Mouse (Mus musculus) hindbrain, embryonic 10.5 days (tissue): ENCODE measurements around the gene Tfip11. TPM values are rescaled to one million over a fixed set of nuclear protein-coding genes. Genes with fewer than 3 reads are reported as not detected.
A peak's percentile ranks its signal among the peaks of the same experiment; 100 is the strongest.
"Not testable (repeated sequence)": the region's sequence is repeated elsewhere in the genome, so short reads cannot be mapped to it uniquely, and the experiment has no call there.

Experiments
- DNase-seq: peaks from one replicate; pipeline ENCODE4 v3.0.0-alpha.2; 2017; ENCODE audit warnings: low spot score
- H3K27ac ChIP-seq: fragments of 300-500 bp; sonication (generic); 2 replicates; pipeline ENCODE4 v1.5.1; 2016; ENCODE audit warnings: mild to moderate bottlenecking, moderate library complexity
- H3K27me3 ChIP-seq: fragments of 300-500 bp; sonication (generic); 2 replicates; pipeline ENCODE4 v1.6.1; 2016; ENCODE audit warnings: mild to moderate bottlenecking; ENCODE audit not compliant: poor library complexity, insufficient read depth, severe bottlenecking
- H3K36me3 ChIP-seq: fragments of 300-500 bp; sonication (generic); 2 replicates; pipeline ENCODE4 v1.6.1; 2016; ENCODE audit warnings: mild to moderate bottlenecking, moderate library complexity
- H3K4me1 ChIP-seq: fragments of 300-500 bp; sonication (generic); replicated peaks from 2 replicates; pipeline ENCODE4 v1.6.1; 2016; ENCODE audit warnings: mild to moderate bottlenecking
- H3K4me3 ChIP-seq: fragments of 300-500 bp; sonication (generic); 2 replicates; pipeline ENCODE4 v1.5.1; 2016; ENCODE audit warnings: mild to moderate bottlenecking, moderate library complexity
- H3K9me3 ChIP-seq: fragments of 300-500 bp; sonication (generic); 2 replicates; pipeline ENCODE4 v1.6.1; 2016; ENCODE audit warnings: mild to moderate bottlenecking, moderate library complexity
- WGBS: fragments of 180-500 bp; shearing (Covaris S2); methylation state at CpG from one replicate; pipeline ENCODE4 v1.1.7; 2016; 5-methylcytosine and 5-hydroxymethylcytosine counted together
- polyA plus RNA-seq: library from polyadenylated mRNA; unstranded; fragments of >200 nt; fragmentation: Nextera tagmentation; extraction: Ambion mirVana; gene quantifications from 2 replicates; pipeline ENCODE4 v1.2.1, GENCODE M21; 2016

Tfip11 gene
- polyA plus RNA-seq, 1 experiment from 2014 or later = 39.9 TPM

- Histone ChIP-seq H3K27me3 (no peaks in the 10 kb centered on the region), H3K4me3 (no peak overlapping the region), H3K36me3 (peaks cover 45% of the 10 kb centered on the region), H3K4me1 (peaks cover 17% of the 10 kb centered on the region), H3K9me3 (no peaks in the 10 kb centered on the region), H3K27ac (no peak overlapping the region)
- 81% methylated on average over 5 of the region's 5 CpGs for WGBS
- DNase-seq = no peak
Measured at GRCm38 (mm10) chr5:112316468-112316867, 9.7 kb upstream of the Tfip11 start.

GRCm38 (mm10) chr5:112317328-112317727 is 8.8 kb upstream of the Tfip11 start:
- H3K27me3 ChIP-seq = no peaks in the 10 kb centered on the region
- WGBS = 63% methylated on average over 5 of the region's 5 CpGs
- H3K4me3 ChIP-seq = no peak overlapping the region
- no peaks in the 10 kb centered on the region for H3K9me3 ChIP-seq
- DNase-seq = no peak
- H3K27ac ChIP-seq = no peak overlapping the region
- H3K36me3 ChIP-seq = peaks cover 37% of the 10 kb centered on the region
- H3K4me1 ChIP-seq = peaks cover 17% of the 10 kb centered on the region

DNA sequence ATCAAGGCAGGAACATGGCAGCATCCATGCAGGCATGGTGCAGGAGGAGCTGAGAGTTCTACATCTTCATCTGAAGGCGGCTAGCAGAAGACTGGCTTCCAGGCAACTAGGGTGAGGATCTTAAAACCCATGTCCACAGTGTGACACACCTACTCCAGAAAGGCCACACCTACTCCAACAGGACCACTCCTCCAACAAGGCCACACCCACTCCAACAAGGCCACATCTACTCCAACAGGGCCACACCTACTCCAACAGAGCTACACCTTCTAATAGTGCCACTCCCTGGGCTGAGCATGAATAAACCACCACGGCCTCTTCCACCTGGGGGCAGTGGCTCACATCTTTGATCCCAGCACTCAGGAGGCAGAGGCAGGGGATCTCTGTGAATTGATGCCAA is 6.8 kb upstream of the Tfip11 start:
- peaks cover 16% of the 10 kb centered on the region for H3K36me3 ChIP-seq
- H3K27me3 ChIP-seq, H3K27ac ChIP-seq, H3K4me1 ChIP-seq, H3K4me3 ChIP-seq, DNase-seq, H3K9me3 ChIP-seq: not testable (repeated sequence)
- WGBS = 70% methylated on average over 2 of the region's 2 CpGs

DNA sequence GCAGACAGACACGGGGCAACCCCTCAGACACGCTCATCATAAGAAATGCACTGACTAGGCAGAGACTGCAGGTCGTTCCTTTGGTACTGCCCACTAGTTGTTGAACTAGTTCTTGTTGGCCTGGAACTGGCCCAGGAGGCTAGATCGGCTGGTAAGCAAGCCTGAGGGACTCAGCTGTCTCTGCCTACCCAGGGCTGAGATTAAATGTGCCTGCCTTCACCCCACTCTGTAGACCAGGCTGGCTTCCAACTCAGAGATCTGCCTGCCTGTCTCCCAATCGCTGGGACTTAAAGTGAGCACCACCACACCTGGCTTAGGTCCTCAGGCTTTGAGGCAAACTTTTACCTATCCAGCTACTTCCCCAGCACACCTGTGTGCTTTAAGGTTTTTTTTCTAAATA is 5.8 kb upstream of the Tfip11 start:
- H3K27me3 ChIP-seq = no peaks in the 10 kb centered on the region
- DNase-seq = no peak
- WGBS = 83% methylated on average over 5 of the region's 5 CpGs
- H3K9me3 ChIP-seq = no peaks in the 10 kb centered on the region
- H3K36me3 ChIP-seq = peaks cover 8% of the 10 kb centered on the region; the same call in 1 of the 2 replicates
- peaks cover 18% of the 10 kb centered on the region for H3K4me1 ChIP-seq
- no peak overlapping the region for H3K4me3 ChIP-seq
- H3K27ac ChIP-seq = no peak overlapping the region

DNA sequence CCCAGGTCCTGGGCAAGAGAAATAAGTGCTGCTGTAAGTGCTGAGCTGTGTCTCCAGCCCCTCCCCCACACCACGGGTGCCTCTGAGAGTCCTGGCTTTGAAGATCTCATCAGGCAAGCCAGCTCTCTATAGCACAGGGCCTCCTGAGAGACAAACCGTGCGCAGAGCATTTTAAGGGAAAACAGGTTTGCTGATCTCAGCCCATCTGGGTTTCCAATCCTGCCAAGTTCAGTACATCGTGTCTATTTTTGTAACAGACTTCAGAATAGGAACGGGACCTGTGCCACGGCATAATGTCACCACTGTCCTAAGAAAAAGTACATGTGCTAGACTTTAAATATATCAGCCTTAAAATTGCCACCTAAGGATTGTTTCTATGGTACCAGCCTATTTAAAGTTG is 5.2 kb upstream of the Tfip11 start:
- Histone ChIP-seq H3K4me1 (peaks cover 22% of the 10 kb centered on the region), H3K27me3 (no peaks in the 10 kb centered on the region), H3K9me3 (no peaks in the 10 kb centered on the region), H3K36me3 (peaks cover 3% of the 10 kb centered on the region; the same call in 1 of the 2 replicates), H3K4me3 (no peak overlapping the region), H3K27ac (no peak overlapping the region)
- 80% methylated on average over 6 of the region's 6 CpGs for WGBS
- DNase-seq = no peak

- Histone ChIP-seq H3K36me3 (no peaks in the 10 kb centered on the region), H3K27ac (no peak overlapping the region), H3K9me3 (no peaks in the 10 kb centered on the region), H3K4me3 (no peak overlapping the region), H3K27me3 (no peaks in the 10 kb centered on the region), H3K4me1 (peaks cover 22% of the 10 kb centered on the region)
- DNase-seq = no peak
- WGBS = 81% methylated on average over 4 of the region's 4 CpGs
Measured at GRCm38 (mm10) chr5:112321376-112321775, 4.8 kb upstream of the Tfip11 start.

- no peak overlapping the region for H3K27ac ChIP-seq
- H3K27me3 ChIP-seq = no peaks in the 10 kb centered on the region
- DNase-seq = no peak
- H3K4me3 ChIP-seq = no peak overlapping the region
- no peaks in the 10 kb centered on the region for H3K9me3 ChIP-seq
- peaks cover 32% of the 10 kb centered on the region for H3K4me1 ChIP-seq
- H3K36me3 ChIP-seq = peaks cover 10% of the 10 kb centered on the region
- 90% methylated on average over 6 of the region's 6 CpGs for WGBS
Measured at GRCm38 (mm10) chr5:112323246-112323645, 2.9 kb upstream of the Tfip11 start.

DNA sequence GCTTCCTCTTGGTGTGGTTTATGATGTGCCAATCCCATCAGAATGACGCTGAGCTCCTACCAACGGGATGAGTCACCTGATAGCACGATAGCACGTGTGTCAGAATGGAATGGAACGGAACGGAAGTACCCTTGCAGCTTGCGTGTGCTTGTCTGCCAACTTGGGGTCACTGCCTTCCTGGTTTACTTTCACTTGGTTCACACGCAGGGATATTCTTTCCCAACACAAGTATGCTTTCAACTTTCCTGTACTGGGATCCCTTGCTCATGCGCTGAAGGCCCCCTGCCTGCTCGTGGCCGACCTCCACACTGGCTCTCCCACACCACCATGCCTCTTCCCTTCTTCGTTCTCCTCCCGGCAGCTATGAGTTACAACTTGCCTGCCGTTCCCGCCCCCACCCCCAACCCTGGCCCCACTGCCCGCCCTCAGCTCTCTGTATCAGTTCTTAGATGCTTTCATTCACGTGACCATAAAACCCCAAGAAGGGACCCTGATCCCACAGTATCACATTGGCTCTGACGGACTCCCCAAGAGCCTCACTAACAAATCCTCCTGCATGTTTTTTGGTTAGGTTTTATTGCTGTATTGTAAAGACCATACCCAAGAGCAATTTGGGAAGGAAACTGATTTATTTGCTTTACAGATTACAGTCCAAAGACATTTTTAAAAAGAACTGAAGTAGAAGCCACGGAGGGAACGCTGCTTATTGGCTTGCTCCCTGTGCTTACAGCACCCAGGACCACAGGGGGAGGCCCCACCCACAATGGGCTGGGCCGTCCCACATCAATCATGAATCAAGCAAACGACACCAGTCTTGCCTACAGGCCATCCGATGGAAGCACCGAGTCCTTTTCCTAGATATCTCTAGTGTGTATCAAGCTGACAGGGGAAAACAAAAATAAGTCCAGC is 1.3 kb upstream of the Tfip11 start:
- Histone ChIP-seq H3K27me3 (no peaks in the 10 kb centered on the region), H3K27ac (peak overlapping the region; percentile 31; the same call in 1 of the 2 replicates), H3K4me3 (peak overlapping the region; percentile 90), H3K36me3 (peaks cover 27% of the 10 kb centered on the region), H3K9me3 (no peaks in the 10 kb centered on the region), H3K4me1 (peaks cover 32% of the 10 kb centered on the region)
- WGBS = 35% methylated on average over 24 of the region's 24 CpGs
- DNase-seq = peak; percentile 33

- Histone ChIP-seq H3K36me3 (peaks cover 43% of the 10 kb centered on the region), H3K27me3 (no peaks in the 10 kb centered on the region), H3K4me3 (peak overlapping the region; percentile 90), H3K4me1 (peaks cover 32% of the 10 kb centered on the region), H3K27ac (peak overlapping the region; percentile 83), H3K9me3 (no peaks in the 10 kb centered on the region)
- WGBS = 2% methylated on average over 33 of the region's 33 CpGs
- no peak for DNase-seq
Measured at GRCm38 (mm10) chr5:112326446-112327009, 370 bp downstream of the Tfip11 start.

- H3K4me1 ChIP-seq = peaks cover 32% of the 10 kb centered on the region
- 91% methylated on average over 15 of the region's 15 CpGs for WGBS
- no peaks in the 10 kb centered on the region for H3K27me3 ChIP-seq
- H3K9me3 ChIP-seq = no peaks in the 10 kb centered on the region
- DNase-seq = no peak
- H3K27ac ChIP-seq = no peak overlapping the region
- peaks cover 57% of the 10 kb centered on the region for H3K36me3 ChIP-seq
- no peak overlapping the region for H3K4me3 ChIP-seq
Measured at GRCm38 (mm10) chr5:112327854-112328253, 1.7 kb downstream of the Tfip11 start.

DNA sequence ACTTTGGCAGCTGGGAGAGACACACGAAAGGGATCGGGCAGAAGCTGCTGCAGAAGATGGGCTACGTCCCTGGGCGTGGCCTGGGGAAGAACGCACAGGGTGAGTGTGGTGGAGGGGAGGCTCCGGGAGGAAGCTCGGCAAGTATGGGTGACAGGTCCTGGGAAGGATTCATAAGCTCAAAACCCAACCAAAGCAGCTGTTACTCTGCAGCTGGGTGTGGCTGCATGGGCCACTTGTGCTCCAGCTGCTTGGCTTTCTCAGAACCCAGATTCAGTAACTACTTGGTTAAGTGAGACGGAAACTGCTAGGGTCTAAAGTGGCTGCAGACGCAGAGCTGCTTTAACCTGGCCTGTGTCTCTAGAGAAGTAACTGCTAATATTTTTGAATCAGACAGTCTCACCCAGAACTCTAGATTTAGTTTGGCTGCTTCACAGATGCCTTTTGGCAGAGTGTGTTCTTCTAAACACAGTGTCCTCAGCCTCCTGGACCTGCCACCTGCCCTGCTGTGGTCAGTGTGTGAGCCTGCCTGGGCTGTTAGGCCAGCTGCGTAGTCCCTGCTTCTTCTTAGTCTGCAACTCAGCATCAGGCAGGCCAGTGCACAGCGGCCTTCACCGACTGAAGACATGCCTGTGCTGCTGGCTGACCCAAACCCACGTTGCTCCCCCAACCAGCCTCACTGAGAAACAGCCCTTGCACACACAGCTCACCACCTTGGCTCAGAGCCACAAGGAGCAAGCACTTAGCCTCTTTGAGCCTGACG is 3.8 kb downstream of the Tfip11 start:
- WGBS = 95% methylated on average over 14 of the region's 14 CpGs
- H3K36me3 ChIP-seq = peaks cover 78% of the 10 kb centered on the region
- H3K27ac ChIP-seq = no peak overlapping the region
- DNase-seq = no peak
- no peaks in the 10 kb centered on the region for H3K27me3 ChIP-seq
- no peak overlapping the region for H3K4me3 ChIP-seq
- H3K9me3 ChIP-seq = no peaks in the 10 kb centered on the region
- H3K4me1 ChIP-seq = peaks cover 26% of the 10 kb centered on the region

GRCm38 (mm10) chr5:112335473-112335872 is 9.3 kb downstream of the Tfip11 start:
- Histone ChIP-seq H3K9me3 (no peaks in the 10 kb centered on the region), H3K4me3 (no peak overlapping the region), H3K27me3 (no peaks in the 10 kb centered on the region), H3K27ac (no peak overlapping the region), H3K4me1 (no peaks in the 10 kb centered on the region), H3K36me3 (peaks cover 99% of the 10 kb centered on the region)
- 39% methylated on average over 2 of the region's 2 CpGs for WGBS
- DNase-seq = peak; percentile 54

- 95% methylated on average over 22 of the region's 22 CpGs for WGBS
- H3K9me3 ChIP-seq = no peaks in the 10 kb centered on the region
- H3K27ac ChIP-seq = no peak overlapping the region
- no peak for DNase-seq
- no peak overlapping the region for H3K4me3 ChIP-seq
- peaks cover 8% of the 10 kb centered on the region for H3K4me1 ChIP-seq
- H3K36me3 ChIP-seq = peaks cover 88% of the 10 kb centered on the region
- H3K27me3 ChIP-seq = no peaks in the 10 kb centered on the region
Measured at GRCm38 (mm10) chr5:112337004-112337403, 10.8 kb downstream of the Tfip11 start.
